Mouse (Mus musculus) cortical plate, adult 2 months (tissue): ENCODE results near the gene Polr1c.

Source experiments
- CTCF ChIP-seq: fragments of 200-500 bp; IDR thresholded peaks from 2 replicates; pipeline ENCODE4 v1.5.1; 2011; ENCODE audit warnings: mild to moderate bottlenecking, control low read depth, low read length; ENCODE audit not compliant: insufficient read depth; ENCODE audit errors: extremely low read depth
- POLR2A ChIP-seq: fragments of 200-500 bp; IDR thresholded peaks from 2 replicates; pipeline ENCODE4 v1.6.1; 2011; ENCODE audit warnings: mild to moderate bottlenecking, low read length, control low read depth; ENCODE audit not compliant: insufficient read depth; ENCODE audit errors: extremely low read depth

GRCm38 (mm10) chr17:46259675-46260074 lies 11.8 kb upstream of the Polr1c start:
- TF ChIP-seq POLR2A, result no peak
- TF ChIP-seq CTCF, result no peak
